Mouse (Mus musculus): Measurements from ENCODE around the gene Nfasc. TPM values are rescaled to one million over a fixed set of nuclear protein-coding genes. Genes with fewer than 3 reads are reported as not detected.

Nfasc gene
- total RNA-seq, 2 experiments from 2014 or later = not detected

- ATAC-seq (replicated peaks; ENCODE audit: low FRiP score, poor library complexity, severe bottlenecking) = 0 out of 2 replicates have a peak, but pooled peaks have one; percentile 50
These were observed 147.0 kb downstream of the Nfasc start for GRCm38 (mm10) chr1:132594587-132594986.

GRCm38 (mm10) chr1:132592145-132592544 lies 149.5 kb downstream of the Nfasc start:
- ATAC-seq (replicated peaks; ENCODE audit: low FRiP score, poor library complexity, severe bottlenecking) = no peak

- ATAC-seq (replicated peaks; ENCODE audit: low FRiP score, poor library complexity, severe bottlenecking) = no peak
These were observed 150.1 kb downstream of the Nfasc start for GRCm38 (mm10) chr1:132591399-132591930.

GRCm38 (mm10) chr1:132586679-132587201 lies 154.9 kb downstream of the Nfasc start:
- no peak for ATAC-seq (replicated peaks; ENCODE audit: low FRiP score, poor library complexity, severe bottlenecking)

GRCm38 (mm10) chr1:132585376-132585775 lies 156.2 kb downstream of the Nfasc start:
- ATAC-seq (replicated peaks; ENCODE audit: low FRiP score, poor library complexity, severe bottlenecking) = no peak

GRCm38 (mm10) chr1:132582998-132583604 lies 158.5 kb downstream of the Nfasc start:
- ATAC-seq (replicated peaks; ENCODE audit: low FRiP score, poor library complexity, severe bottlenecking) = no peak

GRCm38 (mm10) chr1:132581845-132582839 lies 159.5 kb downstream of the Nfasc start:
- no peak for ATAC-seq (replicated peaks; ENCODE audit: low FRiP score, poor library complexity, severe bottlenecking)

GRCm38 (mm10) chr1:132580063-132580462 lies 161.5 kb downstream of the Nfasc start:
- ATAC-seq (replicated peaks; ENCODE audit: low FRiP score, poor library complexity, severe bottlenecking) = no peak

GRCm38 (mm10) chr1:132576845-132577244 lies 164.8 kb downstream of the Nfasc start:
- no peak for ATAC-seq (replicated peaks; ENCODE audit: low FRiP score, poor library complexity, severe bottlenecking)

GRCm38 (mm10) chr1:132572851-132573250 lies 168.7 kb downstream of the Nfasc start:
- ATAC-seq (replicated peaks; ENCODE audit: low FRiP score, poor library complexity, severe bottlenecking) = no peak

- no peak for ATAC-seq (replicated peaks; ENCODE audit: low FRiP score, poor library complexity, severe bottlenecking)
These were observed 170.0 kb downstream of the Nfasc start for GRCm38 (mm10) chr1:132571613-132572012.

GRCm38 (mm10) chr1:132570906-132571305 lies 170.7 kb downstream of the Nfasc start:
- no peak for ATAC-seq (replicated peaks; ENCODE audit: low FRiP score, poor library complexity, severe bottlenecking)

- ATAC-seq (replicated peaks; ENCODE audit: low FRiP score, poor library complexity, severe bottlenecking) = no peak
These were observed 171.4 kb downstream of the Nfasc start for GRCm38 (mm10) chr1:132570068-132570780.

GRCm38 (mm10) chr1:132569516-132569915 lies 172.1 kb downstream of the Nfasc start:
- no peak for ATAC-seq (replicated peaks; ENCODE audit: low FRiP score, poor library complexity, severe bottlenecking)

GRCm38 (mm10) chr1:132567336-132568125 lies 174.1 kb downstream of the Nfasc start:
- no peak for ATAC-seq (replicated peaks; ENCODE audit: low FRiP score, poor library complexity, severe bottlenecking)

GRCm38 (mm10) chr1:132565766-132566165 lies 175.8 kb downstream of the Nfasc start:
- ATAC-seq (replicated peaks; ENCODE audit: low FRiP score, poor library complexity, severe bottlenecking) = no peak

- no peak for ATAC-seq (replicated peaks; ENCODE audit: low FRiP score, poor library complexity, severe bottlenecking)
These were observed 176.7 kb downstream of the Nfasc start for GRCm38 (mm10) chr1:132564946-132565345.

- no peak for ATAC-seq (replicated peaks; ENCODE audit: low FRiP score, poor library complexity, severe bottlenecking)
These were observed 179.2 kb downstream of the Nfasc start for GRCm38 (mm10) chr1:132562337-132562795.

All from erythroid progenitor cell, adult 5-6 weeks (primary cell).